Mouse (Mus musculus) lung, embryonic 16.5 days (tissue): ENCODE data around the gene Lrrc1. TPM values are rescaled to one million over a fixed set of nuclear protein-coding genes. Genes with fewer than 3 reads are reported as not detected.

Experiments
- ATAC-seq: fragments of 200-750 bp; cut with Nextera tagmentation; 2 replicates; pipeline ENCODE4 v1.8.0; 2017; ENCODE audit warnings: low read depth, mild to moderate bottlenecking, moderate library complexity
- H3K27ac ChIP-seq: fragments of 300-500 bp; sonication (generic); 2 replicates; pipeline ENCODE4 v1.5.1; 2014; ENCODE audit warnings: mild to moderate bottlenecking, control low read depth, low read length
- H3K27me3 ChIP-seq: fragments of 300-500 bp; sonication (generic); 2 replicates; pipeline ENCODE4 v1.6.1; 2014; ENCODE audit warnings: low read depth, low read length, mixed read lengths; ENCODE audit not compliant: control insufficient read depth, insufficient read depth
- H3K36me3 ChIP-seq: fragments of 300-500 bp; sonication (generic); 2 replicates; pipeline ENCODE4 v1.6.1; 2014; ENCODE audit warnings: low read length; ENCODE audit not compliant: control insufficient read depth, insufficient read depth
- H3K4me1 ChIP-seq: fragments of 300-500 bp; sonication (generic); replicated peaks from 2 replicates; pipeline ENCODE4 v1.6.1; 2014; ENCODE audit warnings: low read length, mixed read lengths; ENCODE audit not compliant: control insufficient read depth, insufficient read depth
- H3K4me2 ChIP-seq: fragments of 300-500 bp; sonication (generic); 2 replicates; pipeline ENCODE4 v1.6.1; 2014; ENCODE audit warnings: low read depth, low read length, control low read depth
- H3K4me3 ChIP-seq: fragments of 300-500 bp; sonication (generic); 2 replicates; pipeline ENCODE4 v1.5.1; 2014; ENCODE audit warnings: mild to moderate bottlenecking, low read length, control low read depth
- H3K9ac ChIP-seq: fragments of 300-500 bp; sonication (generic); 2 replicates; pipeline ENCODE4 v1.6.1; 2014; ENCODE audit warnings: low read length, control low read depth
- H3K9me3 ChIP-seq: fragments of 300-500 bp; sonication (generic); 2 replicates; pipeline ENCODE4 v1.6.1; 2016; ENCODE audit warnings: low read length; ENCODE audit not compliant: control insufficient read depth
- WGBS: fragments of 180-500 bp; shearing (Covaris S2); extraction: QIAGEN DNeasy Blood & Tissue Kit; methylation state at CpG from one replicate; pipeline ENCODE4 v1.1.7; 2014; 5-methylcytosine and 5-hydroxymethylcytosine counted together
- polyA plus RNA-seq: library from polyadenylated mRNA; unstranded; fragments of >200 nt; fragmentation: Nextera tagmentation; extraction: Ambion mirVana; gene quantifications from 2 replicates; pipeline ENCODE4 v1.2.1, GENCODE M21; 2015

Lrrc1 gene
- polyA plus RNA-seq, 1 experiment from 2014 or later = 10.3 TPM

- H3K4me2 ChIP-seq = no peak overlapping the region
- no peak overlapping the region for H3K9ac ChIP-seq
- no peak for ATAC-seq
- H3K36me3 ChIP-seq = no peaks in the 10 kb centered on the region; the same call in 1 of the 2 replicates
- H3K9me3 ChIP-seq = no peaks in the 10 kb centered on the region
- H3K4me3 ChIP-seq = no peak overlapping the region
- no peaks in the 10 kb centered on the region for H3K27me3 ChIP-seq
- peaks cover 40% of the 10 kb centered on the region for H3K4me1 ChIP-seq
- 72% methylated on average over 9 of the region's 9 CpGs for WGBS
- no peak overlapping the region for H3K27ac ChIP-seq
These were observed 114.1 kb downstream of the Lrrc1 start for GRCm38 (mm10) chr9:77430413-77431087.

- Histone ChIP-seq H3K4me3 (no peak overlapping the region), H3K4me1 (peaks cover 40% of the 10 kb centered on the region), H3K9ac (no peak overlapping the region), H3K27me3 (no peaks in the 10 kb centered on the region), H3K27ac (no peak overlapping the region), H3K4me2 (peak overlapping the region; percentile 21), H3K9me3 (no peaks in the 10 kb centered on the region), H3K36me3 (no peaks in the 10 kb centered on the region; the same call in 1 of the 2 replicates)
- 55% methylated on average over 11 of the region's 11 CpGs for WGBS
- no peak for ATAC-seq
These were observed 115.2 kb downstream of the Lrrc1 start for GRCm38 (mm10) chr9:77429230-77430015.

GRCm38 (mm10) chr9:77428748-77429140 lies 115.9 kb downstream of the Lrrc1 start:
- WGBS = 86% methylated on average over 8 of the region's 8 CpGs
- no peak overlapping the region for H3K4me2 ChIP-seq
- no peaks in the 10 kb centered on the region for H3K9me3 ChIP-seq
- H3K27ac ChIP-seq = no peak overlapping the region; the same call in 1 of the 2 replicates
- H3K4me1 ChIP-seq = peaks cover 40% of the 10 kb centered on the region
- no peaks in the 10 kb centered on the region for H3K27me3 ChIP-seq
- H3K4me3 ChIP-seq = no peak overlapping the region
- no peaks in the 10 kb centered on the region; the same call in 1 of the 2 replicates for H3K36me3 ChIP-seq
- H3K9ac ChIP-seq = no peak overlapping the region
- no peak for ATAC-seq

GRCm38 (mm10) chr9:77428115-77428747 lies 116.4 kb downstream of the Lrrc1 start:
- Histone ChIP-seq H3K4me1 (peaks cover 40% of the 10 kb centered on the region), H3K9ac (peak overlapping the region; percentile 24; the same call in 1 of the 2 replicates), H3K4me2 (peak overlapping the region; percentile 52), H3K4me3 (no peak overlapping the region), H3K9me3 (no peaks in the 10 kb centered on the region), H3K27ac (peak overlapping the region; percentile 64), H3K27me3 (no peaks in the 10 kb centered on the region), H3K36me3 (no peaks in the 10 kb centered on the region; the same call in 1 of the 2 replicates)
- WGBS = 30% methylated on average over 14 of the region's 14 CpGs
- ATAC-seq = no peak

- Histone ChIP-seq H3K36me3 (no peaks in the 10 kb centered on the region; the same call in 1 of the 2 replicates), H3K4me2 (peak overlapping the region; percentile 52), H3K9me3 (no peaks in the 10 kb centered on the region), H3K9ac (peak overlapping the region; percentile 24; the same call in 1 of the 2 replicates), H3K4me1 (peaks cover 35% of the 10 kb centered on the region), H3K4me3 (peak overlapping the region; percentile 24), H3K27me3 (no peaks in the 10 kb centered on the region), H3K27ac (peak overlapping the region; percentile 64)
- peak; percentile 88 for ATAC-seq
- WGBS = 23% methylated on average over 23 of the region's 23 CpGs
These were observed 117.2 kb downstream of the Lrrc1 start for GRCm38 (mm10) chr9:77427292-77428114.

- H3K36me3 ChIP-seq = no peaks in the 10 kb centered on the region
- no peak overlapping the region for H3K4me3 ChIP-seq
- no peak overlapping the region for H3K9ac ChIP-seq
- ATAC-seq = no peak
- H3K4me1 ChIP-seq = peaks cover 31% of the 10 kb centered on the region
- WGBS = 49% methylated on average over 14 of the region's 14 CpGs
- H3K4me2 ChIP-seq = no peak overlapping the region
- no peaks in the 10 kb centered on the region for H3K9me3 ChIP-seq
- no peak overlapping the region for H3K27ac ChIP-seq
- no peaks in the 10 kb centered on the region for H3K27me3 ChIP-seq
These were observed 118.6 kb downstream of the Lrrc1 start for GRCm38 (mm10) chr9:77426110-77426509.

GRCm38 (mm10) chr9:77425553-77425952 lies 119.1 kb downstream of the Lrrc1 start:
- WGBS = 86% methylated on average over 4 of the region's 4 CpGs
- H3K27ac ChIP-seq = no peak overlapping the region

GRCm38 (mm10) chr9:77420200-77420585 lies 124.5 kb downstream of the Lrrc1 start:
- no peak overlapping the region for H3K9ac ChIP-seq
- no peaks in the 10 kb centered on the region for H3K4me1 ChIP-seq
- H3K27me3 ChIP-seq = no peaks in the 10 kb centered on the region
- 87% methylated on average over 4 of the region's 4 CpGs for WGBS
- no peak overlapping the region for H3K4me3 ChIP-seq
- H3K36me3 ChIP-seq = no peaks in the 10 kb centered on the region
- no peak for ATAC-seq
- no peak overlapping the region for H3K27ac ChIP-seq
- no peaks in the 10 kb centered on the region for H3K9me3 ChIP-seq
- H3K4me2 ChIP-seq = no peak overlapping the region

More at GRCm38 (mm10) chr9:77425553-77425952, 119.1 kb downstream of the Lrrc1 start:
- Histone ChIP-seq H3K4me1 (peaks cover 31% of the 10 kb centered on the region), H3K27me3 (no peaks in the 10 kb centered on the region), H3K9me3 (no peaks in the 10 kb centered on the region), H3K4me3 (no peak overlapping the region), H3K36me3 (no peaks in the 10 kb centered on the region), H3K4me2 (no peak overlapping the region), H3K9ac (no peak overlapping the region)
- ATAC-seq = no peak
